Mouse (Mus musculus): ENCODE data around the gene Grk4. TPM values are rescaled to one million over a fixed set of nuclear protein-coding genes. Genes with fewer than 3 reads are reported as not detected.

Grk4 gene
- 1.2 and 3.5 TPM in 2 replicates for polyA plus RNA-seq (2011; ENCODE audit: insufficient read depth, insufficient read length, low replicate concordance, missing spikeins)

GRCm38 (mm10) chr5:34659686-34660590 is at the start of gene Grk4, which contains the start of gene Nop14:
Grk4 (plus strand) TSS chr5:34660379.
Nop14 (minus strand) TSS chr5:34660148.
- under 1% methylated on average over 60 of the region's 60 CpGs for WGBS
- H3K4me1 ChIP-seq (ENCODE audit: control insufficient read depth, insufficient read depth, low read length) = no peaks in the 10 kb centered on the region; the same call in 1 of the 2 replicates
- peak within 1 kb of the TSS; percentile 91 for H3K4me3 ChIP-seq (replicated peaks; ENCODE audit: control insufficient read depth, low read depth, low read length)
- H3K27ac ChIP-seq (ENCODE audit: control insufficient read depth, insufficient read depth, low read depth, low read length, poor library complexity) = peak within 1 kb of the TSS; percentile 97
- TF ChIP-seq CTCF (IDR thresholded peaks at IDR 0.05; ENCODE audit: control insufficient read depth, insufficient read depth, low read length) (peak; percentile 78), POLR2A (IDR thresholded peaks at IDR 0.05; ENCODE audit: borderline replicate concordance, control insufficient read depth, low read depth, low read length) (peak; percentile 73)

DNA sequence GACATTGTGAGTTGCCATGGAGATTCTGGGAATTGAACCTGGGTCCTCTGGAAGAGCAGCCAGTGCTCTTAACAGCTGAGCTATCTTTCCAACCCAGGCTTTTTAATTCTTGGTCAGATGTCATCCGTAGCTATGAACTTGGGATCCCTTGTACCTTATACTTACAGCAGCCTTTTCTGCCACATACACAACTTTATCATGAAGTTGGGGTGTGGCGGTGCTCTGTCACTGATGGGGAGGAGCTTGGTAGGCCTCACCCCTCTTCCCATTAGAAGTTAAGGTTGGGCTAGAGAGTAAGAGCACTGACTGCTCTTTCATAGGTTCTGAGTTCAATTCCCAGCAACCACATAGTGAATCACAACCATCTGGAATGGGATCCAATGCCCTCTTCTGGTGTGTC is 27.2 kb upstream of the Grk4 start:
- Histone ChIP-seq H3K27ac (ENCODE audit: control insufficient read depth, insufficient read depth, low read depth, low read length, poor library complexity) (no peak overlapping the region), H3K4me1 (ENCODE audit: control insufficient read depth, insufficient read depth, low read length) (peaks cover 7% of the 10 kb centered on the region; the same call in 1 of the 2 replicates), H3K4me3 (replicated peaks; ENCODE audit: control insufficient read depth, low read depth, low read length) (no peak overlapping the region)
- 78% methylated on average over 2 of the region's 2 CpGs for whole genome bisulfite sequencing
- TF ChIP-seq CTCF (IDR thresholded peaks at IDR 0.05; ENCODE audit: control insufficient read depth, insufficient read depth, low read length) (no peak), POLR2A (IDR thresholded peaks at IDR 0.05; ENCODE audit: borderline replicate concordance, control insufficient read depth, low read depth, low read length) (no peak)

GRCm38 (mm10) chr5:34633641-34634040 is 26.5 kb upstream of the Grk4 start:
- peaks cover 8% of the 10 kb centered on the region; the same call in 1 of the 2 replicates for H3K4me1 ChIP-seq (ENCODE audit: control insufficient read depth, insufficient read depth, low read length)
- 82% methylated on average over 4 of the region's 4 CpGs for WGBS
- no peak overlapping the region for H3K4me3 ChIP-seq (replicated peaks; ENCODE audit: control insufficient read depth, low read depth, low read length)
- TF ChIP-seq CTCF (IDR thresholded peaks at IDR 0.05; ENCODE audit: control insufficient read depth, insufficient read depth, low read length) = no peak
- TF ChIP-seq POLR2A (IDR thresholded peaks at IDR 0.05; ENCODE audit: borderline replicate concordance, control insufficient read depth, low read depth, low read length) = no peak
- no peak overlapping the region for H3K27ac ChIP-seq (ENCODE audit: control insufficient read depth, insufficient read depth, low read depth, low read length, poor library complexity)

GRCm38 (mm10) chr5:34634746-34635400 is 25.3 kb upstream of the Grk4 start:
- peak overlapping the region; percentile 84 for H3K27ac ChIP-seq (ENCODE audit: control insufficient read depth, insufficient read depth, low read depth, low read length, poor library complexity)
- H3K4me3 ChIP-seq (replicated peaks; ENCODE audit: control insufficient read depth, low read depth, low read length) = no peak overlapping the region
- 35% methylated on average over 13 of the region's 13 CpGs for WGBS
- peaks cover 8% of the 10 kb centered on the region; the same call in 1 of the 2 replicates for H3K4me1 ChIP-seq (ENCODE audit: control insufficient read depth, insufficient read depth, low read length)
- TF ChIP-seq CTCF (IDR thresholded peaks at IDR 0.05; ENCODE audit: control insufficient read depth, insufficient read depth, low read length) = no peak
- no peak for TF ChIP-seq POLR2A (IDR thresholded peaks at IDR 0.05; ENCODE audit: borderline replicate concordance, control insufficient read depth, low read depth, low read length)

- Histone ChIP-seq H3K4me1 (ENCODE audit: control insufficient read depth, insufficient read depth, low read length) (peaks cover 8% of the 10 kb centered on the region; the same call in 1 of the 2 replicates), H3K4me3 (replicated peaks; ENCODE audit: control insufficient read depth, low read depth, low read length) (peak overlapping the region; percentile 5), H3K27ac (ENCODE audit: control insufficient read depth, insufficient read depth, low read depth, low read length, poor library complexity) (peak overlapping the region; percentile 65)
- TF ChIP-seq POLR2A (IDR thresholded peaks at IDR 0.05; ENCODE audit: borderline replicate concordance, control insufficient read depth, low read depth, low read length) (no peak), CTCF (IDR thresholded peaks at IDR 0.05; ENCODE audit: control insufficient read depth, insufficient read depth, low read length) (no peak)
- 62% methylated on average over 10 of the region's 10 CpGs for WGBS
These were observed 24.4 kb upstream of the Grk4 start for GRCm38 (mm10) chr5:34635665-34636192.

DNA sequence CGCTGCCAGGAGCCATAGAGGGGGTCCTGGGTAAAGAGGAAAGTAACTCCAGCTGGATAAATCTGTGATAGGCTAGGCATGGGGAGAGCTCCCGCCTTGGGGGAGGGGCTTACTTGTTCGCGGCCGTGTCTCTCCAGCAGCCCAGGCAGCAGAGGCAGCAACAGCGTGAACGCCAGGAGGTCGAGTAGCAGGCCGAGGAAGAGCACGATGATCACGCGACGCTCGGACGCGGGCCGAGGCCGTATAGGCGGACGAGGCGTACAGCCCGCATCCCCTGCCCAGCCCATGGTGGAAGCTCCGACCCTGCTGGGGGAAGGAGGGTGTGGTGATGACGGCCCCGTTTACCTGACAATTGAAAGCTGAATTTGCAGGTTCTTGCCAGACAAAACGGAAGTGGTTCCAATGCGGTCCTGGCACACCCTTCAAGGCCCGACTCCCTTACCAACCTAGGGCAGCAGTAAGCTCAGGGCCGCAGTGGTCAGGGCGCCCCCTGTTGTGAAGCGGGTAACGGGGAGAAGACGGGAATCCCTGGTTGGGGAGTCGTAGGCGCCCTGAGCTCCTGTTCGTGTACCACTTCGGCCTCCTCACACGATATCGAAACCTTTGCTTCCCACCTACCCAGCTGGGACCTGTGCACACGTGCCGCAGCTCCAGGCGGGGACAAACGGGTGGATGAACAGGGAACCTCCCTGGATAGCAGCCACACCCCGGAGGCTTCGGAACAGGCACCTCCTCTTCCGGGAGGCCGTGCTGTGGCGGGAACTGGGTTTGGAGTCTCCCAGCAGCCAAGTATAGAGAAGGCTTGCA is 23.5 kb upstream of the Grk4 start, which contains the start of gene Mfsd10:
Gene Mfsd10 (minus strand): TSS at position 732 of the 807 bp plus-strand sequence.
- under 1% methylated on average over 48 of the region's 48 CpGs for WGBS
- peak; percentile 40; the same call in 1 of the 2 replicates for TF ChIP-seq CTCF (IDR thresholded peaks at IDR 0.05; ENCODE audit: control insufficient read depth, insufficient read depth, low read length)
- peak; percentile 72 for TF ChIP-seq POLR2A (IDR thresholded peaks at IDR 0.05; ENCODE audit: borderline replicate concordance, control insufficient read depth, low read depth, low read length)
- peak within 1 kb of the TSS; percentile 65 for H3K27ac ChIP-seq (ENCODE audit: control insufficient read depth, insufficient read depth, low read depth, low read length, poor library complexity)
- peak within 1 kb of the TSS; percentile 92 for H3K4me3 ChIP-seq (replicated peaks; ENCODE audit: control insufficient read depth, low read depth, low read length)
- H3K4me1 ChIP-seq (ENCODE audit: control insufficient read depth, insufficient read depth, low read length) = peaks cover 8% of the 10 kb centered on the region; the same call in 1 of the 2 replicates

- H3K27ac ChIP-seq (ENCODE audit: control insufficient read depth, insufficient read depth, low read depth, low read length, poor library complexity) = no peak overlapping the region; the same call in 1 of the 2 replicates
These were observed 22.5 kb upstream of the Grk4 start for GRCm38 (mm10) chr5:34637591-34638156.

More at GRCm38 (mm10) chr5:34637591-34638156, 22.5 kb upstream of the Grk4 start:
- WGBS = 36% methylated on average over 7 of the region's 7 CpGs
- TF ChIP-seq POLR2A (IDR thresholded peaks at IDR 0.05; ENCODE audit: borderline replicate concordance, control insufficient read depth, low read depth, low read length) (no peak), CTCF (IDR thresholded peaks at IDR 0.05; ENCODE audit: control insufficient read depth, insufficient read depth, low read length) (no peak)
- Histone ChIP-seq H3K4me1 (ENCODE audit: control insufficient read depth, insufficient read depth, low read length) (peaks cover 8% of the 10 kb centered on the region; the same call in 1 of the 2 replicates), H3K4me3 (replicated peaks; ENCODE audit: control insufficient read depth, low read depth, low read length) (no peak overlapping the region)
